Mouse (Mus musculus) heart, postnatal 0 days (tissue): ENCODE data around the gene Mitf. TPM values are rescaled to one million over a fixed set of nuclear protein-coding genes. Genes with fewer than 3 reads are reported as not detected.

Source experiments
- ATAC-seq: fragments of 200-750 bp; cut with Nextera tagmentation; 2 replicates; pipeline ENCODE4 v1.8.0; 2017; ENCODE audit warnings: low read depth, moderate number of reproducible peaks, moderate library complexity; ENCODE audit not compliant: insufficient read depth
- DNase-seq: peaks from one replicate; pipeline ENCODE4 v3.0.0-alpha.2; 2016; ENCODE audit warnings: low spot score
- H3K27ac ChIP-seq: fragments of 300-500 bp; sonication (generic); 2 replicates; pipeline ENCODE4 v1.5.1; 2014; ENCODE audit warnings: low read depth, mild to moderate bottlenecking
- H3K27me3 ChIP-seq: fragments of 300-500 bp; sonication (generic); 2 replicates; pipeline ENCODE4 v1.6.1; 2014; ENCODE audit warnings: low read length, mixed read lengths; ENCODE audit not compliant: control insufficient read depth, insufficient read depth
- H3K36me3 ChIP-seq: fragments of 300-500 bp; sonication (generic); replicated peaks from 2 replicates; pipeline ENCODE4 v1.6.1; 2014; ENCODE audit warnings: low read length, mixed read lengths; ENCODE audit not compliant: control insufficient read depth, insufficient read depth
- H3K4me1 ChIP-seq: fragments of 300-500 bp; sonication (generic); 2 replicates; pipeline ENCODE4 v1.6.1; 2014; ENCODE audit warnings: antibody characterized with exemption; ENCODE audit not compliant: control insufficient read depth, insufficient read depth
- H3K4me2 ChIP-seq: fragments of 300-500 bp; sonication (generic); 2 replicates; pipeline ENCODE4 v1.6.1; 2014; ENCODE audit warnings: low read depth, mild to moderate bottlenecking, low read length, moderate library complexity
- H3K4me3 ChIP-seq: fragments of 300-500 bp; sonication (generic); 2 replicates; pipeline ENCODE4 v1.5.1; 2014; ENCODE audit warnings: low read depth, low read length
- H3K9ac ChIP-seq: fragments of 300-500 bp; sonication (generic); replicated peaks from 2 replicates; pipeline ENCODE4 v1.6.1; 2014; ENCODE audit warnings: low read depth, low read length, mixed read lengths
- H3K9me3 ChIP-seq: fragments of 300-500 bp; sonication (generic); replicated peaks from 2 replicates; pipeline ENCODE4 v1.6.1; 2016; ENCODE audit warnings: low read length; ENCODE audit not compliant: control insufficient read depth
- CTCF ChIP-seq: IDR thresholded peaks from 2 replicates; pipeline ENCODE4 v1.5.1; 2016; ENCODE audit warnings: antibody characterized with exemption, control low read depth, low read depth
- EP300 ChIP-seq: IDR thresholded peaks from 2 replicates; pipeline ENCODE4 v1.6.1; 2016; ENCODE audit warnings: antibody characterized with exemption, low read depth
- WGBS: fragments of 180-500 bp; shearing (Covaris S2); extraction: QIAGEN DNeasy Blood & Tissue Kit; methylation state at CpG from one replicate; pipeline ENCODE4 v1.1.7; 2014; 5-methylcytosine and 5-hydroxymethylcytosine counted together
- polyA plus RNA-seq: library from polyadenylated mRNA; unstranded; fragments of >200 nt; fragmentation: Nextera tagmentation; extraction: Ambion mirVana; gene quantifications from 2 replicates; pipeline ENCODE4 v1.2.1, GENCODE M21; 2015
- total RNA-seq: library from RNA; depleted of rRNA; stranded (reverse); fragments of >200 nt; gene quantifications from 2 replicates; pipeline ENCODE4 v1.2.3, GENCODE M21; 2014; ENCODE audit warnings: low replicate concordance

The Mitf gene
- total and polyA plus RNA-seq, 2 experiments from 2014 or later = 26.2 to 94.1 TPM

- WGBS = 46% methylated on average over 7 of the region's 7 CpGs
- no peak overlapping the region for H3K9ac ChIP-seq
- TF ChIP-seq CTCF = no peak
- TF ChIP-seq EP300 = no peak
- no peak for ATAC-seq
- H3K27me3 ChIP-seq = no peaks in the 10 kb centered on the region
- no peaks in the 10 kb centered on the region for H3K9me3 ChIP-seq
- H3K4me3 ChIP-seq = no peak overlapping the region
- H3K36me3 ChIP-seq = no peaks in the 10 kb centered on the region
- H3K27ac ChIP-seq = no peak overlapping the region
- DNase-seq = no peak
- H3K4me1 ChIP-seq = no peaks in the 10 kb centered on the region
- no peak overlapping the region for H3K4me2 ChIP-seq
Measured at GRCm38 (mm10) chr6:97789700-97790099, 17.2 kb upstream of the Mitf start.

DNA sequence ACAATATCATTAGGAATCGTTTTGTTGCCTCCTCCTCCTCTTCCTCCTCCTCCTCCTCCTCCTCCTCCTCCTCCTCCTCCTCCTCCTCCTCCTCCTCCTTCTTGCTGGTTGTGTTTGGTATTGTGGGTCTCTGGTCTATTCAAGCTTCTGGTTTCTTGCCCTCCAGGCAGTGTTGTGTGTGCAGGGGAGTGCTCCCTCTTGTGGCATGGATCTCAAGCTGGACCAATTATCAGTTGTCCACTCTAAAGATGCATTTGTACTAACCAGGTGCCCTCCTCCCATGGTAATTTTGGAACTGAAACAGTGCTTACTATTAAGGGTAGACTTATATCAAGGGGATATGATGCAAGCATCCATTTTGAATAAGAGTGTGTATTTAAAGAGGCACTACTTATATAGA is 14.7 kb upstream of the Mitf start:
- ATAC-seq (no peak), DNase-seq (no peak)
- TF ChIP-seq CTCF (peak; percentile 46), EP300 (no peak)
- Histone ChIP-seq H3K4me1 (no peaks in the 10 kb centered on the region), H3K9me3 (no peaks in the 10 kb centered on the region), H3K27ac (no peak overlapping the region), H3K9ac (no peak overlapping the region), H3K4me2 (no peak overlapping the region), H3K27me3 (no peaks in the 10 kb centered on the region), H3K36me3 (no peaks in the 10 kb centered on the region), H3K4me3 (no peak overlapping the region)
- 68% methylated on average over 1 of the region's 1 CpGs for WGBS

- H3K27me3 ChIP-seq = no peaks in the 10 kb centered on the region
Measured at GRCm38 (mm10) chr6:97795175-97795574, 11.7 kb upstream of the Mitf start.

DNA sequence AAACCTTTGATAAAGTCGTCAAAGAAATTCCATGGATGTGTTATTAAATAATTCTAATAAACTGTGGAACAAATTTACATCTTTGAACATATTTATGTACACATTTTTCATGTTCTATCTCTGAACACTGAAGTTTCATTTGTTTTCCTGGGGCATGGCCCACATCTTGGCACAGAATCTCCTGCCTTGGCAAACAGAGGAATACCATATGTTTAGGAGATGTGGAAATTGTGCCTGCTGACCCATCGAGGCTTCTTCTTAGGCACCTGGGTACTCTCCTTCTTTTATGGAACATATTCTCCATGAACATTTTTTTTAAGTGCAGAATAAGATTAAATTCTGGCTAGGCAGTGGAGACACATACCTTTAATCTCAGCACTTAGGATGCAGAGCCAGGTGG is 6.2 kb upstream of the Mitf start:
- DNase-seq = no peak
- H3K27ac ChIP-seq = no peak overlapping the region
- H3K27me3 ChIP-seq = no peaks in the 10 kb centered on the region
- no peaks in the 10 kb centered on the region for H3K4me1 ChIP-seq
- H3K4me2 ChIP-seq = no peak overlapping the region
- H3K9ac ChIP-seq = no peak overlapping the region
- WGBS = 49% methylated on average over 2 of the region's 2 CpGs
- no peak for ATAC-seq
- H3K4me3 ChIP-seq = no peak overlapping the region
- H3K36me3 ChIP-seq = no peaks in the 10 kb centered on the region
- no peak for TF ChIP-seq EP300
- TF ChIP-seq CTCF = no peak
- H3K9me3 ChIP-seq = no peaks in the 10 kb centered on the region

More at GRCm38 (mm10) chr6:97795175-97795574, 11.7 kb upstream of the Mitf start:
- no peak for ATAC-seq
- Histone ChIP-seq H3K4me2 (no peak overlapping the region), H3K36me3 (no peaks in the 10 kb centered on the region), H3K9ac (no peak overlapping the region), H3K4me1 (no peaks in the 10 kb centered on the region), H3K4me3 (no peak overlapping the region), H3K9me3 (no peaks in the 10 kb centered on the region), H3K27ac (no peak overlapping the region)
- DNase-seq = no peak
- TF ChIP-seq EP300 = no peak
- no peak for TF ChIP-seq CTCF
- WGBS = 38% methylated on average over 2 of the region's 2 CpGs

- H3K27ac ChIP-seq = no peak overlapping the region
Measured at GRCm38 (mm10) chr6:97806051-97806450, 801 bp upstream of the Mitf start.

GRCm38 (mm10) chr6:97814191-97814590 is 7.3 kb downstream of the Mitf start:
- 12% methylated on average over 4 of the region's 4 CpGs for WGBS
- H3K9me3 ChIP-seq = no peaks in the 10 kb centered on the region
- ATAC-seq (no peak), DNase-seq (no peak)
- H3K36me3 ChIP-seq = no peaks in the 10 kb centered on the region
- no peak overlapping the region for H3K4me3 ChIP-seq
- H3K4me2 ChIP-seq = no peak overlapping the region
- H3K9ac ChIP-seq = no peak overlapping the region
- TF ChIP-seq CTCF (no peak), EP300 (no peak)
- H3K4me1 ChIP-seq = 0 out of 2 replicates have a peak, but pooled peaks cover 5% of the 10 kb centered on the region
- H3K27ac ChIP-seq = no peak overlapping the region
- no peaks in the 10 kb centered on the region for H3K27me3 ChIP-seq

More at GRCm38 (mm10) chr6:97806051-97806450, 801 bp upstream of the Mitf start:
- Histone ChIP-seq H3K27me3 (no peaks in the 10 kb centered on the region), H3K9ac (peak overlapping the region; percentile 51; the same call in 1 of the 2 replicates), H3K9me3 (no peaks in the 10 kb centered on the region), H3K4me3 (peak overlapping the region; percentile 81), H3K36me3 (no peaks in the 10 kb centered on the region), H3K4me1 (peaks cover 4% of the 10 kb centered on the region; the same call in 1 of the 2 replicates), H3K4me2 (peak overlapping the region; percentile 84)
- TF ChIP-seq CTCF (no peak), EP300 (no peak)
- ATAC-seq (no peak), DNase-seq (no peak)
- WGBS = 41% methylated on average over 5 of the region's 5 CpGs
